Mouse (Mus musculus): ENCODE data around the gene Ace. TPM values are rescaled to one million over a fixed set of nuclear protein-coding genes. Genes with fewer than 3 reads are reported as not detected.

The Ace gene
- polyA plus RNA-seq, 1 experiment: 1.3 TPM

- Histone ChIP-seq H3K79me2 (ENCODE audit: control insufficient read depth, insufficient read depth) (no peaks in the 10 kb centered on the region), H3K4me2 (ENCODE audit: low read depth) (peak overlapping the region; percentile 86), H3K36me3 (ENCODE audit: control insufficient read depth, insufficient read depth) (no peaks in the 10 kb centered on the region), H3K4me3 (no peak overlapping the region), H3K27me3 (ENCODE audit: control insufficient read depth, insufficient read depth, insufficient read length) (no peaks in the 10 kb centered on the region), H3ac (ENCODE audit: control insufficient read depth, insufficient read length) (no peak overlapping the region)
- TF ChIP-seq SRF (IDR thresholded peaks at IDR 0.05; ENCODE audit: control insufficient read depth, insufficient read length, low read depth): no peak
- TF ChIP-seq USF1 (IDR thresholded peaks at IDR 0.05; ENCODE audit: low read depth): no peak
- TF ChIP-seq MYOG (IDR thresholded peaks at IDR 0.05; ENCODE audit: control insufficient read depth in 1 of 3, insufficient read depth in 1 of 3, insufficient read length in 2 of 3, low read depth in 2 of 3): no peak
- TF ChIP-seq CEBPB (IDR thresholded peaks at IDR 0.05; ENCODE audit: insufficient read depth, poor library complexity, severe bottlenecking): no peak
- TF ChIP-seq MAX (IDR thresholded peaks at IDR 0.05; ENCODE audit: low read depth): no peak
- TF ChIP-seq POLR2AphosphoS2 (IDR thresholded peaks at IDR 0.05; ENCODE audit: insufficient read length, low read depth): no peak
- no peak for TF ChIP-seq TCF12 (IDR thresholded peaks at IDR 0.05; ENCODE audit: insufficient read depth, poor library complexity, severe bottlenecking)
- TF ChIP-seq REST (IDR thresholded peaks at IDR 0.05; ENCODE audit: insufficient read depth, insufficient read length): no peak
- TF ChIP-seq E2F4 (IDR thresholded peaks at IDR 0.05; ENCODE audit: insufficient read depth): no peak
- no peak for TF ChIP-seq MYOD1 (IDR thresholded peaks at IDR 0.05; ENCODE audit: control insufficient read depth in 1 of 3, insufficient read length in 2 of 3, low read depth in 2 of 3)
- TF ChIP-seq TCF3 (IDR thresholded peaks at IDR 0.05; ENCODE audit: insufficient read length, low read depth): no peak
- TF ChIP-seq POLR2A (IDR thresholded peaks at IDR 0.05; ENCODE audit: insufficient read length, low read depth): no peak
Observed at GRCm38 (mm10) chr11:105944770-105945672, 22.7 kb upstream of the Ace start.

DNA sequence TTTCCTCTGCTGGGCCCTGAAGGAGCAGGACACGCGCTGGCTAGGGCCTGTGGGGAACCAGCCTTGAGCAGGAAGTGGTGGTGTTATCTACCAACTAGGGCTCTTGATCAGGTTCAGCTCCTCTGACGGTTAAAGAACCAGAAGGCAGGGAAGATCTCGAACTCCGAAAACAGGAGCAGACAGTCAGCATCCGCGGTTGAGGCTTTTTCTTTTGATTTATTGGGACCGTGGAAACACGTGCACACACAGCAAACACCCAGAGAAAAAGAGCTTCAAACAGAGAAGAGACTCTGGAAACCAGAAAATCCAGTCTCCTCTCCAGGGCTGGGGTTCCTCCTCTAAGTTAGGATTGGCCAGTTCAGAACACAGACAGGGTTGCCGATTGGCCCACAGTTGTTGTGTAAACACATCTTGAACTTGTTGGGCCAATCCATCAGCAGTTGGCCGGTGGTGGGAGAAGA, 21.0 kb upstream of the Ace start:
- no peak for TF ChIP-seq CEBPB (IDR thresholded peaks at IDR 0.05; ENCODE audit: insufficient read depth, poor library complexity, severe bottlenecking)
- TF ChIP-seq USF1 (IDR thresholded peaks at IDR 0.05; ENCODE audit: low read depth): no peak
- no peak for TF ChIP-seq MYOD1 (IDR thresholded peaks at IDR 0.05; ENCODE audit: control insufficient read depth in 1 of 3, insufficient read length in 2 of 3, low read depth in 2 of 3)
- TF ChIP-seq POLR2AphosphoS2 (IDR thresholded peaks at IDR 0.05; ENCODE audit: insufficient read length, low read depth): no peak
- no peaks in the 10 kb centered on the region for H3K27me3 ChIP-seq (ENCODE audit: control insufficient read depth, insufficient read depth, insufficient read length)
- no peak overlapping the region for H3K4me3 ChIP-seq
- H3K36me3 ChIP-seq (ENCODE audit: control insufficient read depth, insufficient read depth): no peaks in the 10 kb centered on the region
- H3ac ChIP-seq (ENCODE audit: control insufficient read depth, insufficient read length): no peak overlapping the region
- no peak overlapping the region for H3K4me2 ChIP-seq (ENCODE audit: low read depth)
- H3K79me2 ChIP-seq (ENCODE audit: control insufficient read depth, insufficient read depth): no peaks in the 10 kb centered on the region

DNA sequence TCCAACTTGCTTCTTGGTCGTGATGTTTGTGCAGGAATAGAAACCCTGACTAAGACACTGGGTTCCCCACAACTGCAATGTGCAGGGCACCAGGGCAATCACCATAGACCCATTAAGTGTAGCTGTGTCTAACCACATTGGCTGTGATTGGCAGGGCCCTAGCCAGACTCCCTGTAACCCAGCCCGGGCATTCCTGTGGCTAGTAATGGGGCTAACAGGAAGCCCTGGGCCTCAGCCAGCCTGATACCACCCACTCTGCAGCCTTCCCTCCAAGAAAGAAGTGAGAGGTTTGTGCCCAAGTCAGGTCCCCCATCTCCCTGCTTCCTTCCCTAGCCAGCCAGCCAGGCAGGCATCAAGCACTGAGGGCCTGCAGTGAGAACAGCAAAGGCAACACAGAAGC, 19.5 kb upstream of the Ace start:
- Histone ChIP-seq H3K4me2 (ENCODE audit: low read depth) (peak overlapping the region; percentile 60), H3K79me2 (ENCODE audit: control insufficient read depth, insufficient read depth) (no peaks in the 10 kb centered on the region), H3K4me3 (no peak overlapping the region), H3ac (ENCODE audit: control insufficient read depth, insufficient read length) (no peak overlapping the region), H3K36me3 (ENCODE audit: control insufficient read depth, insufficient read depth) (no peaks in the 10 kb centered on the region), H3K27me3 (ENCODE audit: control insufficient read depth, insufficient read depth, insufficient read length) (no peaks in the 10 kb centered on the region)
- TF ChIP-seq TCF12 (IDR thresholded peaks at IDR 0.05; ENCODE audit: insufficient read depth, poor library complexity, severe bottlenecking) (no peak), CEBPB (IDR thresholded peaks at IDR 0.05; ENCODE audit: insufficient read depth, poor library complexity, severe bottlenecking) (no peak), E2F4 (IDR thresholded peaks at IDR 0.05; ENCODE audit: insufficient read depth) (no peak), MYOD1 (IDR thresholded peaks at IDR 0.05; ENCODE audit: control insufficient read depth in 1 of 3, insufficient read length in 2 of 3, low read depth in 2 of 3) (peak in 1 of 3 experiments; percentile 39)

GRCm38 (mm10) chr11:105950519-105950918, 17.2 kb upstream of the Ace start:
- no peak overlapping the region for H3ac ChIP-seq (ENCODE audit: control insufficient read depth, insufficient read length)
- H3K79me2 ChIP-seq (ENCODE audit: control insufficient read depth, insufficient read depth): no peaks in the 10 kb centered on the region
- no peaks in the 10 kb centered on the region for H3K36me3 ChIP-seq (ENCODE audit: control insufficient read depth, insufficient read depth)
- H3K27me3 ChIP-seq (ENCODE audit: control insufficient read depth, insufficient read depth, insufficient read length): no peaks in the 10 kb centered on the region
- TF ChIP-seq POLR2A (IDR thresholded peaks at IDR 0.05; ENCODE audit: insufficient read length, low read depth) (no peak), MYOD1 (IDR thresholded peaks at IDR 0.05; ENCODE audit: control insufficient read depth in 1 of 3, insufficient read length in 2 of 3, low read depth in 2 of 3) (peak in 1 of 3 experiments; percentile 49), REST (IDR thresholded peaks at IDR 0.05; ENCODE audit: insufficient read depth, insufficient read length) (no peak), SRF (IDR thresholded peaks at IDR 0.05; ENCODE audit: control insufficient read depth, insufficient read length, low read depth) (no peak), USF1 (IDR thresholded peaks at IDR 0.05; ENCODE audit: low read depth) (no peak), TCF3 (IDR thresholded peaks at IDR 0.05; ENCODE audit: insufficient read length, low read depth) (no peak), E2F4 (IDR thresholded peaks at IDR 0.05; ENCODE audit: insufficient read depth) (no peak), MAX (IDR thresholded peaks at IDR 0.05; ENCODE audit: low read depth) (no peak), CEBPB (IDR thresholded peaks at IDR 0.05; ENCODE audit: insufficient read depth, poor library complexity, severe bottlenecking) (no peak), POLR2AphosphoS2 (IDR thresholded peaks at IDR 0.05; ENCODE audit: insufficient read length, low read depth) (no peak), TCF12 (IDR thresholded peaks at IDR 0.05; ENCODE audit: insufficient read depth, poor library complexity, severe bottlenecking) (no peak), MYOG (IDR thresholded peaks at IDR 0.05; ENCODE audit: control insufficient read depth in 1 of 3, insufficient read depth in 1 of 3, insufficient read length in 2 of 3, low read depth in 2 of 3) (peak in 1 of 3 experiments; percentile 24)
- peak overlapping the region; percentile 24 for H3K4me2 ChIP-seq (ENCODE audit: low read depth)
- H3K4me3 ChIP-seq: no peak overlapping the region

DNA sequence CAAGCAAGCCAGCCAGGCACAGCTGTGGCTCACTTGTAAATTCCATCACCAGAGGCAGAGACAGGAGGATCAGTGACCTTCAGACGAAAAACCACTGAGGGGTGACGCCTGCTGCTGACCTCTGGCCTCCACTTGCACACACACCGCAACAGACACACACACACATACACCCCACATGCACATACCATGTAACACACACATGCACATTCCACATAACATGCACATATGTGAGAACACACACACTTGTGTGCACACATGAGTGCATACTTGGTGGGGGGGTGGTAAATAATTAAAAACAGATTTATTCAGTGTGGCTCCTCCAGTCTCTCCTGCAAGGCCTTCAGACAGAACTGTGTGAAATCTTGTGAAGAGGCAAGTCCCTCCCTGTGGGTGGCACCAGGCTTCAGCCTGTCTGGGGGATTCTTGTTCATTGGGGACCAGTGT, 16.1 kb upstream of the Ace start:
- peak in 1 of 3 experiments; percentile 40 for TF ChIP-seq MYOG (IDR thresholded peaks at IDR 0.05; ENCODE audit: control insufficient read depth in 1 of 3, insufficient read depth in 1 of 3, insufficient read length in 2 of 3, low read depth in 2 of 3)
- no peak for TF ChIP-seq POLR2AphosphoS2 (IDR thresholded peaks at IDR 0.05; ENCODE audit: insufficient read length, low read depth)
- peak in 2 of 3 experiments; percentile 44 to 72 for TF ChIP-seq MYOD1 (IDR thresholded peaks at IDR 0.05; ENCODE audit: control insufficient read depth in 1 of 3, insufficient read length in 2 of 3, low read depth in 2 of 3)
- H3K27me3 ChIP-seq (ENCODE audit: control insufficient read depth, insufficient read depth, insufficient read length): no peaks in the 10 kb centered on the region

More for the DNA sequence above, 16.1 kb upstream of the Ace start:
- no peaks in the 10 kb centered on the region for H3K36me3 ChIP-seq (ENCODE audit: control insufficient read depth, insufficient read depth)
- peak overlapping the region; percentile 8 for H3K4me2 ChIP-seq (ENCODE audit: low read depth)
- no peaks in the 10 kb centered on the region for H3K79me2 ChIP-seq (ENCODE audit: control insufficient read depth, insufficient read depth)
- no peak overlapping the region for H3K4me3 ChIP-seq
- H3ac ChIP-seq (ENCODE audit: control insufficient read depth, insufficient read length): no peak overlapping the region
